Mouse (Mus musculus) kidney, embryonic 14.5 days (tissue): ENCODE measurements around the gene Trpc1. TPM values are rescaled to one million over a fixed set of nuclear protein-coding genes. Genes with fewer than 3 reads are reported as not detected.

ENCODE experiments used
- ATAC-seq: fragments of 200-750 bp; cut with Nextera tagmentation; 2 replicates; pipeline ENCODE4 v1.8.0; 2017; ENCODE audit warnings: moderate number of reproducible peaks, mild to moderate bottlenecking, moderate TSS enrichment, moderate library complexity; ENCODE audit not compliant: low FRiP score, low TSS enrichment
- H3K27ac ChIP-seq: fragments of 300-500 bp; sonication (generic); 2 replicates; pipeline ENCODE4 v1.5.1; 2014; ENCODE audit warnings: low read depth, mild to moderate bottlenecking, low read length, moderate library complexity, mixed read lengths
- H3K27me3 ChIP-seq: fragments of 300-500 bp; sonication (generic); 2 replicates; pipeline ENCODE4 v1.6.1; 2014; ENCODE audit warnings: mild to moderate bottlenecking, low read length; ENCODE audit not compliant: control insufficient read depth, insufficient read depth
- H3K36me3 ChIP-seq: fragments of 300-500 bp; sonication (generic); 2 replicates; pipeline ENCODE4 v1.6.1; 2014; ENCODE audit warnings: low read length, mixed read lengths; ENCODE audit not compliant: control insufficient read depth, insufficient read depth
- H3K4me1 ChIP-seq: fragments of 300-500 bp; sonication (generic); 2 replicates; pipeline ENCODE4 v1.6.1; 2014; ENCODE audit warnings: low read length, mixed read lengths; ENCODE audit not compliant: control insufficient read depth, insufficient read depth
- H3K4me2 ChIP-seq: fragments of 300-500 bp; sonication (generic); replicated peaks from 2 replicates; pipeline ENCODE4 v1.6.1; 2014; ENCODE audit warnings: low read depth, mild to moderate bottlenecking, low read length
- H3K4me3 ChIP-seq: fragments of 300-500 bp; sonication (generic); 2 replicates; pipeline ENCODE4 v1.5.1; 2014; ENCODE audit warnings: mild to moderate bottlenecking, low read length
- H3K9ac ChIP-seq: fragments of 300-500 bp; sonication (generic); 2 replicates; pipeline ENCODE4 v1.6.1; 2014; ENCODE audit warnings: low read depth, mild to moderate bottlenecking, low read length, moderate library complexity
- H3K9me3 ChIP-seq: fragments of 300-500 bp; sonication (generic); 2 replicates; pipeline ENCODE4 v1.6.1; 2016; ENCODE audit warnings: low read length; ENCODE audit not compliant: control insufficient read depth
- WGBS: fragments of 180-500 bp; shearing (Covaris S2); extraction: QIAGEN DNeasy Blood & Tissue Kit; methylation state at CpG from one replicate; pipeline ENCODE4 v1.1.7; 2014; 5-methylcytosine and 5-hydroxymethylcytosine counted together
- polyA plus RNA-seq: library from polyadenylated mRNA; unstranded; fragments of >200 nt; fragmentation: Nextera tagmentation; extraction: Ambion mirVana; gene quantifications from 2 replicates; pipeline ENCODE4 v1.2.1, GENCODE M21; 2014

The Trpc1 gene
- polyA plus RNA-seq, 1 experiment from 2014 or later, result 4.8 TPM

GRCm38 (mm10) chr9:95692823-95693222, 57.4 kb downstream of the Trpc1 start:
- peaks cover 5% of the 10 kb centered on the region; the same call in 1 of the 2 replicates for H3K4me1 ChIP-seq
- H3K9me3 ChIP-seq, result no peaks in the 10 kb centered on the region
- ATAC-seq, result peak; percentile 88
- H3K27ac ChIP-seq, result no peak overlapping the region
- H3K4me2 ChIP-seq, result peak overlapping the region; percentile 15; the same call in 1 of the 2 replicates
- WGBS, result 25% methylated on average over 8 of the region's 8 CpGs
- no peak overlapping the region for H3K4me3 ChIP-seq
- no peak overlapping the region for H3K9ac ChIP-seq
- no peaks in the 10 kb centered on the region for H3K27me3 ChIP-seq
- H3K36me3 ChIP-seq, result no peaks in the 10 kb centered on the region

- H3K4me1 ChIP-seq, result no peaks in the 10 kb centered on the region
- H3K4me2 ChIP-seq, result no peak overlapping the region
- H3K4me3 ChIP-seq, result no peak overlapping the region
- ATAC-seq, result no peak
- no peaks in the 10 kb centered on the region for H3K27me3 ChIP-seq
- 64% methylated on average over 3 of the region's 3 CpGs for WGBS
- H3K36me3 ChIP-seq, result no peaks in the 10 kb centered on the region
- H3K9me3 ChIP-seq, result no peaks in the 10 kb centered on the region
- no peak overlapping the region for H3K9ac ChIP-seq
- no peak overlapping the region for H3K27ac ChIP-seq
These were observed 62.1 kb downstream of the Trpc1 start for GRCm38 (mm10) chr9:95688064-95688463.

DNA sequence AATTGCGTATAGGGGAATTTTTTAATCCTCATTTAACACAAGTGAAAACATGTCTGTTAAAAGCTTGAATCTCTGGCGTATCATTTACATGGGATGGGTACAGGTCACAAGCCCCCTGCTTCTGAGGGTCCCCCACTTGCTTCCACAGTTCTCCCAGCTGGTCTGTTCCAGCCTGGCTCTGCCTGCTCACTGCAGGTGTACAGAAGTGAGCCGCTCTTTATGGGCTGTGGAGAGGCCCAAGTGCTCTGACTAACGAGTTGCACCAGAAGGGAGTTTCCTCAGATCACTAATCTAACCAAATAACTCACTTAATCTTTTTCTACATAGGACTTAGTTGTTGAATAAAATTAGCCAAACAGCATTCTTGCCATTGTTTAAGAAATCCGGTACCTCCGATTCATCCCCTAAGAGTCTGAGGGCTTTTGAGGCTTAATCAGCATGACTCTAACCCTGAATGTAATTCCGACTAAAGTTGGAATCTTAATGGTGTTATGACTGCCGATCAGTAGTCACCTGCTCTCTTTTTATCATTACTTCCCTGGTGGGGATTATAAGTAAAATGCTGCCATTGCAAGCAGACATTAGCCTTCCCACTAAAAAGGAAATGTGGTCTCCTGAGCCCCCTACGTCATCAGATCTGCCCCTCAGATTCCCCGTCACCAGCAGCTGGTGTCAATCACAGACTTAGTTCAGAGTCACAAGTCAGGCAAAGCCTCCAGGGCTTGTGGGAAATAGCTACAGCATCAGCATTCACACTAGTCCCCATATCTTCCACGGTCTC, 64.3 kb downstream of the Trpc1 start:
- WGBS, result 59% methylated on average over 11 of the region's 11 CpGs
- H3K4me2 ChIP-seq, result no peak overlapping the region
- H3K36me3 ChIP-seq, result no peaks in the 10 kb centered on the region
- no peaks in the 10 kb centered on the region for H3K9me3 ChIP-seq
- H3K4me3 ChIP-seq, result no peak overlapping the region
- H3K27ac ChIP-seq, result no peak overlapping the region
- H3K27me3 ChIP-seq, result no peaks in the 10 kb centered on the region
- no peak overlapping the region for H3K9ac ChIP-seq
- no peaks in the 10 kb centered on the region for H3K4me1 ChIP-seq
- no peak for ATAC-seq

- Histone ChIP-seq H3K27ac (no peak overlapping the region), H3K9me3 (no peaks in the 10 kb centered on the region), H3K4me2 (no peak overlapping the region), H3K4me3 (no peak overlapping the region), H3K4me1 (no peaks in the 10 kb centered on the region), H3K9ac (no peak overlapping the region), H3K27me3 (no peaks in the 10 kb centered on the region), H3K36me3 (no peaks in the 10 kb centered on the region)
- 93% methylated on average over 11 of the region's 11 CpGs for WGBS
- no peak for ATAC-seq
These were observed 69.5 kb downstream of the Trpc1 start for GRCm38 (mm10) chr9:95680691-95681090.

- H3K9ac ChIP-seq, result no peak overlapping the region
- 63% methylated on average over 7 of the region's 7 CpGs for WGBS
- no peaks in the 10 kb centered on the region for H3K27me3 ChIP-seq
- no peak overlapping the region for H3K4me2 ChIP-seq
- no peaks in the 10 kb centered on the region for H3K36me3 ChIP-seq
- H3K4me1 ChIP-seq, result no peaks in the 10 kb centered on the region
- no peak overlapping the region for H3K4me3 ChIP-seq
- no peaks in the 10 kb centered on the region for H3K9me3 ChIP-seq
- ATAC-seq, result no peak
- no peak overlapping the region for H3K27ac ChIP-seq
These were observed 70.2 kb downstream of the Trpc1 start for GRCm38 (mm10) chr9:95679966-95680365.

DNA sequence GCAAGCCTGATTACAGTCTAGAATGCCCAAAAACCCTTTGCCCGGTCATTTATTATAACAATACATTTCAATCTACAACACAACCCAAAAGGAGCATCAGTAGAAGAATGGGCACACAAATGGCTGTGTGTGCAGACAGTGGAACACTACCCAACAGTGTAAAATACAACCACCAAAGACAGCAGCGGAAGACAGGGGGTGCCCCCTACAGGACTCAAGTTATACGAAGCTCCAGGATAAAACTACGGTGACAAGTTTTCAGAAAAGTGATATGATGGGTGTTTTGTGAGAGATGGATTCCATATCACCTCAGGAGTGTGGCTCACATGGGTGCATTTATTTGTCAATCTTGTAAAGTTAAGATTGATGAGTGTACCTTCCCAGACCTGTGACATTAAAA, 74.2 kb downstream of the Trpc1 start:
- no peaks in the 10 kb centered on the region for H3K27me3 ChIP-seq
- no peak overlapping the region for H3K4me2 ChIP-seq
- no peaks in the 10 kb centered on the region for H3K4me1 ChIP-seq
- H3K9ac ChIP-seq, result no peak overlapping the region
- no peaks in the 10 kb centered on the region for H3K9me3 ChIP-seq
- no peak overlapping the region for H3K4me3 ChIP-seq
- no peak for ATAC-seq
- WGBS, result 99% methylated on average over 4 of the region's 4 CpGs
- H3K27ac ChIP-seq, result no peak overlapping the region
- H3K36me3 ChIP-seq, result no peaks in the 10 kb centered on the region

- Histone ChIP-seq H3K4me2 (no peak overlapping the region), H3K27me3 (no peaks in the 10 kb centered on the region), H3K9ac (no peak overlapping the region), H3K4me1 (no peaks in the 10 kb centered on the region), H3K36me3 (no peaks in the 10 kb centered on the region), H3K4me3 (no peak overlapping the region), H3K27ac (no peak overlapping the region), H3K9me3 (no peaks in the 10 kb centered on the region)
- ATAC-seq, result no peak
- 90% methylated on average over 9 of the region's 9 CpGs for WGBS
These were observed 75.0 kb downstream of the Trpc1 start for GRCm38 (mm10) chr9:95675064-95675699.

DNA sequence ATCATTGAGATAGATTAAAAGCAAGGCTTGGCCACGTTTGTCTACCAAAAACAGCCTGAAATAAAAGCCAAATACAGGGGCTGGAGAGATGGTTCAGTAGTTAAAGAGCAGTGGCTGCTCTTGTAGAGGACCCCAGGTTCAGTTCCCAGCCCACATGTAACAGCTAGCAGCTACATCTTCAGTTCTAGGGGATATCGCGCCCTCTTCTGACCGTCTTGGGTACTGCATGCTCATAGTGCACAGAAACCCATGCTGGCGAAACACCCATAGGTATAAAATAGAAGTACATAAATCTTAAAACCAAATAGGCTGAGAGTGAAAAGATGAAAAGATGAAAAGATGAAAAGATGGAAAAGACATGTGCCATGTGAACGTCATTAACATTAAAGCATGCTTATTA, 77.4 kb downstream of the Trpc1 start:
- Histone ChIP-seq H3K4me2 (no peak overlapping the region), H3K4me1 (no peaks in the 10 kb centered on the region), H3K27ac (no peak overlapping the region), H3K36me3 (no peaks in the 10 kb centered on the region), H3K4me3 (no peak overlapping the region), H3K27me3 (no peaks in the 10 kb centered on the region), H3K9ac (no peak overlapping the region), H3K9me3 (no peaks in the 10 kb centered on the region)
- no peak for ATAC-seq
- WGBS, result 84% methylated on average over 6 of the region's 6 CpGs

DNA sequence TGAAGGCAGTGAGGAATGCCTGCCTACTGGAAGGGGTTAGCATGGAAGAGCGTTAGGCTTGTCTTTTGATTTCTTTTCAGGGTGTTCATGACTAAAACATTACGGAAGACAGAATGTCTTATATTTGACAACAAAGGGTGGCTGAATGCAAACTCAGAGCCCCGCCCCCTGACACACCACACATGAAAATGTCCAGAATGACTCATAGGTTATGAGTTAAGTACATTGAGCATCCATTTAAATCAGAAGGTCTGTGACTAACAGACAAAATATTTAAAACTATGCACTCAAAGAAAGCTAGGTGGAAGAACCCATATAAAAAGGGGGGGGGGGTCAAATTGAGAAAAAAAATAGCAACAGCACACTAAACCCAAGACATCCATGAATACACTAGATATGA, 77.8 kb downstream of the Trpc1 start:
- Histone ChIP-seq H3K27ac (no peak overlapping the region), H3K9ac (no peak overlapping the region), H3K9me3 (no peaks in the 10 kb centered on the region), H3K36me3 (no peaks in the 10 kb centered on the region), H3K4me1 (no peaks in the 10 kb centered on the region), H3K4me2 (no peak overlapping the region), H3K4me3 (no peak overlapping the region), H3K27me3 (no peaks in the 10 kb centered on the region)
- no peak for ATAC-seq
- WGBS, result 81% methylated on average over 3 of the region's 3 CpGs
